Mouse (Mus musculus) c-Kit-positive CD71-negative TER-119-negative erythroid progenitor cells, embryonic 14.5 days (primary cell): ENCODE results near the gene 5430419D17Rik.

ENCODE experiments used
- DNase-seq: peaks from one replicate; pipeline ENCODE4 v3.0.0-alpha.2; 2013; ENCODE audit warnings: low read depth

5430419D17Rik gene

DNA sequence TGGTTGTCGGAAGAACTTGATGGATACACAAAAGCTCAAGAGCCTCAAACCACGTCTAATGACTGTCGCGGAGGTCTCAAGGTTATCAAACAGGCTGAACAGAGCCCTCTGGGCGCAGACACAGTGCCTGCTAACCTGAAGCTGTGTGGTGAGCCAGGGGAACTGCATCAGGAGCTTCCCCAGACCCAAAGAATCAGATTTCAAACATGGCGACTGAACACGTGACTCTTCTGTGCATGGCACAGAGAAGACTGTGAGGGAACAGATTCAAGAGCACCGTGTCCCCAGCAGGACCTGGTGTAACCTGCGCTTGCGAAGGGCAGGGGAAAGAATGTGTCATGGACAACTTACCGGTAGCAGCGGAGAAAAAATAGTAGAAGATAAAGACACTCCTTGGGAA, 143.4 kb downstream of the 5430419D17Rik start:
- no peak for DNase-seq

DNA sequence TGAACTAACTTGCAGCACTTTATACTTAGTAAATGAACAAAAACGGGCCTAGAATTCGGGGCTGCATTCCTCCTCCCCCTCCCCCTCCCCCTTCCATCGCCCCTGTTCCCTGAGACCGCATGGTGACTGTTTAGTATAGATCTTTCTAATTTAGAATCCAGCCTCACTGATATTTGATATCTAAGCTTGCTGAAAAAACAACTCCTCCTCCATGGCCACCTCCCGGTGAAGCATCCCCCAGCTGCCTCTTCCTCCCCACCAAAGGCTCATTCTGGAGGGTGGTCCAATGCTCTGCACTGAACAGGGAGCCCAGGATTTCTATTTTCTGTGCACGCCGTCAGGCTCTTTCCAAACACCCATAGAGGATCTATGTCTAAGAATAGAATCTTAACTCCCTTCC, 144.1 kb downstream of the 5430419D17Rik start:
- no peak for DNase-seq

DNA sequence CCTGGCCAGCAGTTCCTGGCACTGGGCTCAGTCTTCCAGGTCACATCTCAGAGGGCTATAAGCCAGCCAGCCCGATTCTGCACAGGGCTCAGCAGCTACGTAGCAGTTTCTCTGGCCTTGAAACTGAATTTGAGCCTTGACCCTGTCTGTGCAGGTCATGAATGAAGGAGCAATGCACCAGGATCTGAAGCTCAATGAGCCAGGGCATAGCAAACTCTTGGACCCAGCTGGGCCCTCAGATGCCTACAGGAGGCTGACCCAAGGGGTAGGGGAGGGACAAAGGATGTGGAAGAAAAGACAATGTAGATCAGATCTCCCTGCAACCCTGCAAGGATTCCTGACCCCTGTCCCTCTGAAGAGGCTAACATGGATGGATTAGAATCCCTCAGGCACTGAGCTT, 148.0 kb downstream of the 5430419D17Rik start, which contains the start of gene Cuzd1:
TSS of gene Cuzd1 (minus strand) at position 101 of the 400 bp plus-strand sequence.
- no peak for DNase-seq

DNA sequence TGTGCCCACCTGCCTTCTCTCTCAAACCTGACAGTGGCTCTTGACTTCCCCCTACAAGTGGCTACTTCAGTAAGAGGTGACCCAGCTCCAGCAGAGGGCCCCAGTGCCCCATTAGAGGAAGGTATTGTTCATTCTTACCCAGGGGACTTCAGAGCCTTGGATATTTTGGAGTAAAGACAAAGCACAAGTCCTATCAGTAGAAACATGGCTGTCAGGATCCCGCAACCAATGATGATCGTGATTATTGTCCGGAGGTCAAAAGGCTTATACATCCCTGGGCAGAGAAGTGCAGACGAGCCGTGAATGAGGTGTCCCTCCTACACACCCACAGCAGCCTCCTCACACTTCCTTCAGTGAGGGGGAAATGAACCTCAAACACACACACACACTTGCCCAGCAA, 152.9 kb downstream of the 5430419D17Rik start:
- DNase-seq = no peak

DNA sequence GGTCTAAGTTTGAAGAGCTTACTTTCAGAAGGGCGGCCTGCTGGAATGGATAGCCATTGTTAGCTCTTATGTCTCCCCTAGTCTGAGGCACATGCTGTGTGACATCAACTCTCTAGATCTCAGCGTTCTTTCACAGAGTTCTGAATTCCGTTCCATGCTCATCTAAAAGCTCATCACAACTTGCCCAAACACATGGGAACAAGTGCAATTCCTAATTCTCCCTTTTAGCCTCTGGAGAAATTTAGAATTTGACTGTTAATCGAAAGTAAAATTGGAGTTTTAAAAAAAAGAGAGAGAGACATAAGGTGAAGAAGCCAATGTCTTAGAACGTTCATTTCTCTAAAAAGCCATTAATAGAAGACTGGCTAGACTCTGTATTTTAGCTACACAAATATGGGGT, 155.2 kb downstream of the 5430419D17Rik start, which contains the start of gene Fam24b:
TSS of gene Fam24b (minus strand) at position 101 of the 400 bp plus-strand sequence.
- DNase-seq = no peak

DNA sequence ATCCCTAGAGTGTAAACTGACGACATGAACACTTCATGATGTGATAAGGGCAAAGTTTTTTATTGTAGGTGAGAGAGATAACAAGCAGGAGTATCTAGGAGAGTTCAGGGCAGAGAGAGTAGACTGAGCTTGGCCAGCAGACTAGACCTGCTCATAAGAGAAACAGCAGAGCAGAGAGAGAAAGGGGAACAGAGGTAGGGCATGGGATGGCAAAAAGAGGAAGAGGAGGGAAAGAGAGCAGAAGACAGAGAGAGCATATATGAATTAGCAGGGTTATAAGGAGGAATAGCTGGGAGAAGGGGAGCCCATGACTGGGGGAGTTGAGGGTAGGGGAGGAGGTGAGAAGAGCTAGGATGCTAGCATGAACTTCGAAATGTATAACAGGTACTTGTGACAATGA, 157.5 kb downstream of the 5430419D17Rik start:
- DNase-seq = no peak

DNA sequence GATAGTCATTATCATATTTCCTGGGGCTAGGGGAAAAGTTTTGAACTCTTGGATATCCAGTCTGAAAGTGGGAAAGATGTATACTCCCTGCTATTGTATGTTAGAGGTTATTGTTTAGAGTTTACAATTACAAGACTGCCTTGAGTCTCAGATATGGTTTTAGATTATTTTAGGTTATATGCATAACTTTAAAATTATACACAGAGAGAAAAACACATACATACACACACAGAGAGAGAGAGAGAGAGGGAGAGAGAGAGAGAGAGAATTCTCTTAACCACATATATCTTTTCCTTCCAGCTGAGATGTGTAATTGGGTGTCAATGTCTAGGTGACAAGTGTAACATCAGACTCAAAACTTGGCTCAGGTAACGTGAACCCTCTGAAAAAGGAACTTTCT, 159.4 kb downstream of the 5430419D17Rik start, which contains the start of gene Fam24a:
TSS of gene Fam24a (plus strand) at position 301 of the 400 bp plus-strand sequence.
- DNase-seq = no peak

DNA sequence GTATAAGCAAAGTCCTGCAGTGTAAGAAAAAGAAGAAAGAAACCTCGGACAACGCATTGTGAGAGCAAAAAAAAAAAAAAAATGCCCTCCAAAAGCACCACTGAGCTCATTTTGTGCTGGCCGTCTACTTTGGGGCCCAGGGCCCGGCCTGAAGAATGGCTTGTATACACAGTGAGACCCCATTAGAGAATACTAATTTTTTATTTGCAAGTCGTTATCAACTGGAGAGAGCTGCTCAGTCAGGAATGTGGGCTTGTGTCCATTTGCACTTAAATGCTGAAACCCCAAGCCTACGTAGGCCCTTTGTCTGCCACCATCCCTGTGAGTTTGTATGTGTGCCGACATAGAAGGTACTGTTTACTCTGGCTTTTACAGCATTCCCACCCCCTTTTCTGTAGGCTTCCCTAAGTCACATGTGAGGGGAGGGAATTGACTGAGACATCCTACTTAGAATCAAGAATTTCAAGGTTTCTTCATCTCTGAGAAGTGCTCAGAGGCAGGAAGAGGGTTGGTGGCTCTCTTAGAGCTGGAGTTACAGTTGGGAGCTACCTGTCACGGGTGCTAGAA, 163.4 kb downstream of the 5430419D17Rik start:
- DNase-seq = no peak

DNA sequence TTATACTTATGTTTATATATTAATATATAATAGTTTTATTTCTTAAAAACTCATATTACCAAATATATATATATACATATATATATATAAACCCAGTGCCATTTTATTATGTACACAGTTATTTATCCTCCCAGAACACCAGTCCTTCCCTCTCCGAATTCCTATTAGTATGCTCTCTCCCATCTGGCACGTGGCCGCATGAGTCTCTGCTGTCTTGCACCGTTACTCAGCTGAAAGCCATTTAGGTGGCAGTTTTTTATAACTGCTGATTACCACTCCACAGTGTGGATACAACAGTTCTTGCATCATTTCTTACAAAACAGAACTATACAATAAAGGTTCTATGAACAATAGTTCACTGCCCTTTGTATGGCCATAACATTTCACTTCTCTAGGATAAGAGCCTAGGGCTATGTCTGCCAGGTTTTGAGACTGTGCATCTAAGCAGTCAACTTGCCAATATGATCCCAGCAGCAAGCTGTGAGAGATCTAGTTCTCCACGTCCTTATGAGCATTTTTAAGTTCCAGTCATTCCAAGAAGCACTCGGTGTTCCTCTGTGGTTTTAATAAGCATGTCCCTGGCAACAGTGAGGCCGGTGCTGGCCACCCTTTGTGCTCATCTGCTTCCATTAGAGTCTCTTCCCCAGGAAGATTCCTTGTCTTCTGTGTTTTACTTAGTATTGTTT, 171.8 kb downstream of the 5430419D17Rik start:
- no peak for DNase-seq
